Mouse (Mus musculus): ENCODE measurements around the gene Sdr39u1.

DNA sequence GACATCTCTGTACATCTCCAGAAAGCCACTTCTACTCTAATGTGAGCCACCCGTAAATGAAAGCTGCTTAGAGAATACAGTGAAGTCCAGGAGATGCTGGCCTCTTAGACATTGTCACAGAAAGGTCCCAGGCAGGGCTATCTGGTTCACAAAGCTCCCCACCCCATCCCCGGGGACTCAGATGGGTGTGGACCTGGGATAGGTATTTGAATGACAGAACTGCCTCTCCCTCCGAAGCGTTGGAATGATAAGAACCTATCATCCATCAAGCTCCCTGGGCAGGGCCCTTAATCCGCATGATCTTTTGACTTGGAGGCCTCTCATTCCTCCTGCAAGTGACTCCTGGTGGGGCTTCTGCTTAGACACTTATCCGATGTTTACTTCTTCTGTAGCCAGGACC lies 49.2 kb downstream of the Sdr39u1 start:
- TF ChIP-seq CTCF (IDR thresholded peaks at IDR 0.05; ENCODE audit: extremely low read depth, insufficient read depth, low read length) = no peak
- no peak for TF ChIP-seq POLR2A (IDR thresholded peaks at IDR 0.05; ENCODE audit: extremely low read depth, insufficient read depth, low read length)
